Mouse (Mus musculus) spleen, adult 18-20 months (tissue): ENCODE data around the gene Myo5a.
"Not testable (repeated sequence)": the region's sequence is repeated elsewhere in the genome, so short reads cannot be mapped to it uniquely, and the experiment has no call there.

Experiments
- DNase-seq, 2 experiments: peaks; one replicate each; pipeline ENCODE4 v3.0.0; 2022; ENCODE audit warnings: mixed read lengths in 2 of 2

Gene Myo5a

GRCm38 (mm10) chr9:75209246-75209645, 138.4 kb downstream of the Myo5a start:
- DNase-seq, result no peak

- DNase-seq, result no peak
These were observed 139.5 kb downstream of the Myo5a start for GRCm38 (mm10) chr9:75210269-75210668.

GRCm38 (mm10) chr9:75214743-75215413, 144.1 kb downstream of the Myo5a start:
- DNase-seq, result no peak

DNA sequence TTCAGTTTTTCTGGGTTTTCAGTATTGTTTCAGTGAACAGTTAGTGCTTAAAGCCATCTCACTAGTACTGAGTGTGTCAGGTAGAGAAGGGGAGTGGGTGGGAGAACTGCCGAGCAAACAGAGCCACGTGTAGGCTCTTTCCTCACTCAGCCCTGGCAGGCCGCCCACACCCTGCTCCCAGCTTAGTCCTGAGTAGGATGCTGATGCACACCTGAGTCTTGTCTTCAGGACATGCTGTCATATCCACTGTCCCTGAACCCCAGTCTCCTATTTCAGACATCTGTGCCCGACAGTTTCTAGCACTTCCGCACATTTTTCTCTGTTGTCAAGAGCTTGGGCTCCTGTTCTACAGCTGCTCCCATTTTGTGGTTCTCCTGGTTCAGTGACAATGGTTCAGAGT, 149.1 kb downstream of the Myo5a start:
- no peak for DNase-seq

GRCm38 (mm10) chr9:75221420-75222287, 150.8 kb downstream of the Myo5a start:
- no peak for DNase-seq

DNA sequence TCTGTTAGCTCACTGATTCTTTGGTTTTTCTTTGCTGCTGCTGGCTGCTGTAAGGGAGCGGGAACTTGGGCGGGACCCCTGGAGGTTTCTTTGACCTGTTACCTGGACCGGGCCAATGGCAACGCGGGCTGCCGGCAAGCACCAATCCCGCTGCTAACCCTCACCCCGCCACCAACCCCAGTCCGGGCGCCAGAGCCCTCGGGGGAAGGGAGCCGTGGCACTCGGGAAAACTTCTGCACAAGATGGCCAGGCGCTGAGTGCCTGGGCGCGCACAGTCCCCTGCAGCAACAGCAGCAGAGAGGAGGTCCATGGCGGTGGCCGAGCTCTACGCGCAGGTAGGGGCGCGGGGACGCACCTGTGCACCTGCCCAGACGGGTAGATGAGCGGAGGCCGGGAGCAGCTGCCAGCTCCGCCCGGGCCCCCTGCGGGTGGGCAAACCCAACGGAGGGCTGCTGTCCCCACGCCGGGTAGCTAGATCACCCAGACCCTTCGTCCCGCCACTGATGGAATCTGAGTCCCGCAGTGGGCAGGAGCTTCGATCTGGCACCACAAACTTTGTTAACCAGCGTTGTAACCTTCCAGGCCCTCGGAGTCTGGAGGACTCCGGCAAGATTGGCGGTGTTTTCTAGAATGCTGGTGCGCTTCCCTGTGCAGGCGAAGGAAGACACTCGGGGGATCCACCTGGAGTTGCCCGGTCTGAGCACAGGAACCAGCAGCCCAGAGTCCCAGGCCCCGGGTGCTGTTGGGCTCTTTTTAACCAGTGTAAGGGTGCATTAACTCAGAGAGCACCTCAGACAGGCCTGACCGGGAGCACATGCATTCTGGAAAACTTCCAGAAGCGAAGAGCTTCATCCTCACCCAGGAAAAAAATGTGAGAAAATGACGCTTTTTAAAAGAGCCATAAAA, 161.3 kb downstream of the Myo5a start, which contains the start of gene Myo5c:
TSS of gene Myo5c (plus strand) at position 180 of the 906 bp plus-strand sequence.
- DNase-seq, result no peak

DNA sequence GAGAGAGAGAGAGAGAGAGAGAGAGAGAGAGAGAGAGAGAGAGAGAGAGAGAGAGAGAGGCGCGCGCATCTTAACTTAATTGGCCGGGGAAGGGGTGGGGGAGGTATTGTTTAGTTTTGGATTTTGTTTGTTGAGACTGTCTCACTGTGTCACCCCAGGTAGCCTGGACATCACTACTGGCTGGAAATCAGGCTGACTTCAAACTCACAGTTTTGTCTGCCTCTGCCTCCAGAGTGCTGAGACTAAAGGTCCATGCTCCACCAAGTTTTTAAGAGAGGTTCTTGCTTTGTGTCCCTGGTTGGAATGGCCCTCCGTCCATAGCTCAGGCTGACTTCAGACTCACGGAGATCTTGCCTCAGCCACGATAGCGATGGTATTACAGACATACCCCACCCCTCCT, 162.0 kb downstream of the Myo5a start:
- DNase-seq, result no peak

- no peak for DNase-seq
These were observed 163.5 kb downstream of the Myo5a start for GRCm38 (mm10) chr9:75234271-75234741.

DNA sequence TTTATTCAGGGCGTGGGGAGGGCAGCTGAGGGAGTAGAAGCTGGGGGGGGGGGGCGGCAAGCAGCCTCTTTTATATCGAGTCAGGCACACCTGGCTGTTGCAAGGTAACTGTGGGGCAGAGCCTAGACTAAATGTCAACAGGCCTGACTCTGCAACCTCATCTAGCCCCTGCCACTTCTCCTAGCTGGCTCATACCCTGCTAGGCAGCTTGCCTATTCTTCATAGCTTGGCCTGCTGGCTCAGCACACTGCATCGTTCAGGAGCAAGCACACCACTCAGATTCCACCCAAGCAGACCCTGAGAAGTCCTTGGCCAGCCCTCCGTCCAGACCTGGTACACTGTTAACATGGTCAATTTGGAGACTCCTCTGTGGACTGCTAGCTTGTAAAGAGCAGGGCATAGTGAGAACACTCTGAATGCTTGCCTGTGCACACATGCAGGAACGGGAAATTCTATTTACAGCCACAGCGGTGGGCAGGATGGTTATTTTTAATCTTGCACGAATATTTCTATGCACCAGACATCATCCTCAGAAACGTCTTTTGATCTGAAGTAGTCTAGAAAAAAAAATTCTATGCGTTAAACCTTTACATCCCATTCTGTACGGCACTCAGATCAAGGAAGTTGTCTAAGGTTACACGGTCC, 164.3 kb downstream of the Myo5a start:
- no peak for DNase-seq

DNA sequence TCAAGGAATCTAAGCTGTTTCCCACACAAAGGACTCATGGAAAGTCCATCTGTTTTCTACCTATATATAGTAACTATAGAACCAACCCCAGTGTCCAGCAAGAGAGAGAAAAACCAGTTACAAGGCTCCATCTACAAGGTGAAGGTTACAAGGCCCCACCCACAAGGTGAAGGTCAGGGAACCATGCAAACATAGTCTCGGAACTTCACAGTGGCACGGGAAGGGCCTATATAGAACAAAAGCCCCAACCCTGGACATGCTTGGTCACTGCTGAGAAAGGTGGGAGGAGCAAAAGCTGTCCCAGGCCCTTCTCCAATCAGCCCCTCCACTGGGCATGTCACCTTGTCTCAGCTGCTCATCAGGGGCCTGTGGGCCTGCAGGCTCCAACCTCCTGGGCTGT, 164.9 kb downstream of the Myo5a start:
- DNase-seq, result no peak

GRCm38 (mm10) chr9:75236416-75237308, 165.8 kb downstream of the Myo5a start:
- DNase-seq, result no peak

DNA sequence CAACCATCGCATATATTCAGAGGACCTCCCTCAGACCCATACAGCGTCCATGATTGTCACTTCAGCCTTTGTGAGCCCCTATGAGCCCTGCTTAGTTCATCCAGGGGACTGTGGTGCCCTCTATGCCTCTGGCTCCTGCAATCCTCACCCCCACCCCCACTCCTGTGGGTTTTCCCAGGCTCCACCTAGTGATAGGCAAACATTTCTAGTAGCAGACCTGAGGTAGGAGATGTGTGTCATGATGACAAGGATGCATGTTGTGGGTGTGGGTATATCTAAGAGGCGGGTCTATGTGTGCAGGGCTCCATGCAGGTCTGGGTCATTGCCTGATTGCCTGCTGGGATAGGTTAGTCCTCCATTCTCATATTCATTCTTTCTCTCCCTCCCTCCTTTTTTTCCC, 167.4 kb downstream of the Myo5a start:
- DNase-seq, result no peak

DNA sequence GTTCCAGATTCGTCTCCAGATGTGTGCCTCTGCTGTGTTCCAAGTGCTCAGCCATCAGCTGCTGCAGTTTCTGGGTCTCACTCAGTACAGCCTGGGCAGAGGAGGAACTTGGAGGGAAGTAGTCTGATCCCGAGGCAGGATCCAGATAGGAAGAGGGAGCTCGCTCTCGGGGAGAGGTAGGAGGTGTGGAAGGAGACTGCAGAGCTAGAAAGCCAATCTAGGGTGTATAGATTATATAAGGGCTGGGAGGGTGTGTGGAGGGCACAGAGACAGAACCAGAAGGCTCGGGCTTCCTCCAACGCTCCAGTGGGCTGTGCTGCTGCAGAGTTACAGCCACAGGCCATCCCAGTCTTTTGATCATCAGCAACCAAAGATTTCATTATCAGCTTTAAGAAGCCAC, 172.2 kb downstream of the Myo5a start:
- DNase-seq, result no peak

- no peak for DNase-seq
These were observed 173.1 kb downstream of the Myo5a start for GRCm38 (mm10) chr9:75243730-75244406.

- no peak for DNase-seq
These were observed 173.7 kb downstream of the Myo5a start for GRCm38 (mm10) chr9:75244527-75244926.

GRCm38 (mm10) chr9:75246080-75246930, 175.5 kb downstream of the Myo5a start:
- no peak for DNase-seq

DNA sequence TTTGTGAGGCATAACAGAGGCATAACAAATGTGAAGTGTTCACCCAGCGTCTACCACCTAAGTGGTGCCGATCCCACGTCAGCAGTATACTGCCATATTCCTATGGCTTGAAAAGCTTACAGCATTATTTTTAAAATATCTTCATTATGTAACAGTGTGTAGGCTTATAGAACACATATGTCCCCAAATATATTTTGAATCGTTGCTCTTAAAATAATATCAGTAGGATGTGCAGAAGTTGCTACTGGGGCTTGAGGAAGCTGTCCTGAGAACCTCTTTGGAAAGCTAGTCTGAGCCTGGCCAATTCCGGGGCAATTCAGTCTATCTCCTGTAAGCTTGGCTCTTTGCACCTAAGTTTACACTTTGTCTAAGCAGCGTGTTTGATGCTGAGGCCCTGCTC, 177.1 kb downstream of the Myo5a start:
- DNase-seq, result no peak

GRCm38 (mm10) chr9:75248359-75248758, 177.5 kb downstream of the Myo5a start:
- no peak for DNase-seq

DNA sequence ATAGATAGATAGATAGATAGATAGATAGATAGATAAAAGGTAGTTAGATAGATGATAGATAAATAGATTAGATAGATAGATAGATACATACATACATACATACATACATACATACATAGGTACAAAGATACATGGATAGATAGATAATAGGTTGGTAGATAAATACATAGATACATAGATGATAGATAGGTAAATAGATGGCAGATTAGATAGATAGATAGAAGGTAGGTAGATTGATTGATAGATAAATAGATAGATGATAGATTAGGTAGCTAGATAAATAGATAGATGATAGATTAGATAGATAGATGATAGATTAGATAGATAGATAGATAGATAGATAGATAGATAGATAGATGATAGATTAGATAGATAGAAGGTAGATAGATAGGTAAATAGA, 178.1 kb downstream of the Myo5a start:
- no peak for DNase-seq

DNA sequence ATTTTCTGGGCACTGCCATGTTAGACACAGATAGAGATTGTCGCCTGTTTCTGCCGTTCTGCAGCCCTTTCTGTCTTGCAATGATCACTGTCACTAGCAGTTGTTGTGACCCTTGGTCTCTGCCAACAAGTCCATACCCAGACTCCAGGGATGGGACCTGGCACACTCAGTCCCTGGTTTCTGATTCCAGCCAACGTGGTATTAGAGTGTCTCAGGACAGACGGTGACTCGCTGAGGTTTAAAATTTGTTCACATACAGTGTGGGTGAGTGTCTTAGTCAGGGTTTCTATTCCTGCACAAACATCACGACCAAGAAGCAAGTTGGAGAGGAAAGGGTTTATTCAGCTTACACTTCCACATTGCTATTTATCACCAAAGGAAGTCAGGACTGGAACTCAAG, 182.3 kb downstream of the Myo5a start:
- DNase-seq, result not testable (repeated sequence)
